Mouse (Mus musculus) urinary bladder, adult 2 months (tissue): Measurements from ENCODE around the gene Adamts12. TPM values are rescaled to one million over a fixed set of nuclear protein-coding genes. Genes with fewer than 3 reads are reported as not detected.

ENCODE experiments used
- DNase-seq: peaks from one replicate; pipeline ENCODE4 v3.0.0; 2022; ENCODE audit warnings: low spot score
- polyA plus RNA-seq: library from polyadenylated mRNA; depleted of rRNA; stranded (reverse); fragments of >200 nt; gene quantifications from 2 replicates; pipeline ENCODE4 v1.2.3, GENCODE M21; 2012

The Adamts12 gene
- polyA plus RNA-seq, 1 experiment, result 2.9 TPM

DNA sequence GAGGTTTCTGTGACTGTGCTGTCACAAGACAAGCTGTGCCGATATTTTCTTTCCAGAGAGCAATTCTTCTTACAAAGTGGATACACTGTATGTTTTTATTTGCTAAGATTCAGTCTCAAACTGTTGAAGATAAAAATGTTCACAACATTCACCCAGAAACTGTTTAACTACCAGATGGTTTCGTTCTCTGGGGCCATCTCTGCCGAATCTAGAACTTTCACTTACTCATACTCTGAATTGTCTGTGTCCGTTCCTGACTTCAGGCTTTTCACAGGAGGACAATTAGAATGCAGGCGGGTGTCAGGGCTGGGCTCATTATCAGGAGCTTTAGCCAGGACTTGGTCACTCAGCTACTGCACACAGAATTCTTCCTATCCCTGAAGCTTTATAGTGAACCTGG, 227.7 kb downstream of the Adamts12 start:
- DNase-seq, result no peak

DNA sequence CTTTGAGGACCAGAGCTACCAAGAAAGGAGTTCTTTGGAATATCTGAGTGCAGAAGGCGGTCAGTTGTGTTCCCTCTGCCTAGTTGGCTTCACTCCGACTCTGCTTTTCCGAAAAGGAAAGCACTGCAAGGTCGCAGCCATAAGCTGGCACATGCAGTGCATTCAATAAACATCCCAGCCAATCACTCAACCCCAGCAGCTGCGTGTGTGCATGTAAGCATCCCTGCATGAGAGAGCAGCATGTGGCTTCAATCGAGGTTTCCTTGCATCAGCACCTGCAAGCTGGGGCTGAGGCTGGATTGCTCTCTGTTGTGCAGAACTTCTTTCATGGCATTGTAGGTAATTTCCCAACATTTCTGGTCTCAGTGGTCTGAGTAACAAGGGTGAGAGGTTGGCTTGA, 230.4 kb downstream of the Adamts12 start:
- no peak for DNase-seq

DNA sequence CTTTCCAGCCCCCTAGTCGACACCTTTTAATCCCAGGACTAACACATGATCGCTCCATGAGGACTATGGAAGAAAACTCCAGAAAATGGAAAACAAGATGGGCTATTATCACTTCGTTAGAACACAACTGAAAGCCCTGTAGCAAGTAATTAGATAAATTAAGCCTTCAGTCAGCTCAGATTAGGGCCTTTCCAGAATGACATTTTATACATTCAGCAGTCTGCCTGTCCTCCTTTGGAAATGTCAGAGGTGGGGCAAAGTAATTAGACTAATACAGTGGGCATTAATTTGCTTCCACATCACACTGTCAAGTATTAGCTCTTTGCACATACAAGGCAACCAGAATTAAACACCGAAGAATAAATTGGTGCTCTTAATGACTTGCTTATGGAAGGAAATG, 233.4 kb downstream of the Adamts12 start:
- DNase-seq, result no peak

DNA sequence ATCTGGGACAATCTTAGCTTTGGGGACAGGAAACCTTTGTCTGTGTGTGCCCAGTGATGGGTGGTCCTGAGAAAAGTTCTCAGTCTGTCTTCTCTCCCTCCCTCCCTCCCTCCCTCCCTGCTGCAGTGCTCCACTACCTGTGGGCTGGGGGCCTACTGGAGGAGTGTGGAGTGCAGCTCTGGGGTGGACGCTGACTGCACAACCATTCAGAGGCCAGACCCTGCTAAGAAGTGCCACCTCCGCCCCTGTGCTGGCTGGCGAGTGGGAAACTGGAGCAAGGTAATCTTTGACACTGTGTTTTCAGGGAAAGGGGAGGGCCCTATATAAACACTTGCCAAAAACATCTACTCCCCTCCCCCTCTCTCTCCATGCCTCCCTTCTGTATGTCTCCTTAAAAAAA, 252.5 kb downstream of the Adamts12 start:
- no peak for DNase-seq

DNA sequence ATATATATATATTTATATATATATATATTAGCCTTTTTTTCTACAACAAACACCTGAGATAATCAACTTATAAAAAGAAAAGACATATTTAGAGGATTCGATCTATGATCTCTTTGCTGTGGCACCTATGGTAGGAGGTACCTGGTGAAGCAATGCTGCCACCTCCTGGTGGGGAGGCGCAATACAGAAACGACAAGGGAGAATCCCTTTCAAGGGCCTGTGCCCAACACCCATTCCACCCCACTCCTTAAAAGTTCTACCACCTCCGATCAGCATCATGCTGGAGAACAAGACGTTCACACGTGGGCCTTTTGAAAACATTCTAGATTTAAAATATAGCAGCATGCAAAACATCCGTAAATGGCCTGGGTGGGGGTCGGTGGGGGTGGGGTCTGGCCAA, 255.9 kb downstream of the Adamts12 start:
- peak; percentile 31 for DNase-seq

DNA sequence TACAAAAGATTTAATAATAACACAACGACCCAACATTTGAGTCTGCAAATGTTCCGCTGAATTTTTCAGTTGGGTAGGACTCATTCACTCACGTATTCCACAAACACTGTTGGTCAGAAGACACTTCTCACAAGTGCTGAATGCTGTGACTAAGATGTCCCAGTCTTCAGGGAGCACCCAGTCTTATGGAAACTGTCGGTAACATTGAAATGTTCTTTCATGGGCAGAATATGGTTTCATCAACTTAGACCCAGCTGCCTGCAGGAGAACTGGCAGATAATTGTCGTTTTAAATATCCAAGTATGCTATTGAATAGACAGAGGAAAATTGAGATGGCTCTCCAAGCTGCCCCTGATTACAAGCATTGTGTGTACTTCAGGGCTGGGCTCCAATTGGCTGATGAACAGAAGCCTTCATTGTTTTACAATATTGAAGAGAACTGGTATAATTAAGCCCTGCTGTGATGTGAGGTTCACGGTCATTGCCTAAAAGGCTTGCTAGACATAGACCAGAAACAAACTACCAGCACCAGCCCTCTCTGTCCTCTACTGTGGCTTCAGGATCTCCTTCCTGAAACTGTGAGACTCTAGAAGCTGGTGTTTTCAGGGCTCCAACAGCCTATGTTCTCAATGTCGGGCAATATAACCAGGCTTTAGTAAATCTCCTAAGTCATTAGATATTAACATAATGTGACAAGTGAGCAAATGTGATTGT, 275.0 kb downstream of the Adamts12 start:
- no peak for DNase-seq

DNA sequence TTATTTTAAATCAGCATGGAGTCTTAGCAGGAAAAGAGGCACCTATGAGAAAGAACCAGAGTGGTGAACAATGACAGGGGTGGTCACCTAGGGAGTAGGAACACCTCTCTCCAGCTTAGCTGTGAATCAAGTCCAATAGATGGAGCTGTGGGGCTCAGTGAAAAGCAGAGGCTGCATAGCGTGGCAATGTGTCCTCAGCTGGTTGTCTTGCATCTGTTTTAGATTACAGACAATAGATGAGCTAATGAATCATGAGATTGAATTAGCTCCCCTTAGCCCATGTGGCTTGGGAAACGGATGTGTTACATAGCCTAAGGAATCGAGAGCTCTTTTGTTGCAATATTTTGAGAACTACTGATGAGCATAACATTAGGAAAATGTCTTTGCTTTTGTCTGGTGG, 291.3 kb downstream of the Adamts12 start:
- no peak for DNase-seq

DNA sequence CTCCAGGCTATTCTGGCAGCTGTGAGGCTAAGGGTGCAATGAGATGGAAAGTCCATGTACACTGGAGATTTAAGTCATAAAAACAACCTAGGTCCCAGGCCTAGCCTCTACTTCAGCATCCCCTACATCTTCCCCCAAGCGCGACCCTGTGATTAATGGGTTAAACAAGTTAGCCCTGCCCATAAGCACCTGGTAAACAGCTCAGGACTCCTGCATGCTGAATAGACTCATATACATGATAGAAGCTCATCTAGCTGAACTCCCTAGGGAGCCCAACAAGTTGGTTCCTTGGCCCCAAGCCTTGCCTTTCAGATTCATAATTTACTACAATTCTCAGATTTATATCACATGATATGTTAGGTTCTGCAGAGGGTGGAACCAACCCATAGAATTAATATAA, 292.9 kb downstream of the Adamts12 start:
- DNase-seq, result no peak

DNA sequence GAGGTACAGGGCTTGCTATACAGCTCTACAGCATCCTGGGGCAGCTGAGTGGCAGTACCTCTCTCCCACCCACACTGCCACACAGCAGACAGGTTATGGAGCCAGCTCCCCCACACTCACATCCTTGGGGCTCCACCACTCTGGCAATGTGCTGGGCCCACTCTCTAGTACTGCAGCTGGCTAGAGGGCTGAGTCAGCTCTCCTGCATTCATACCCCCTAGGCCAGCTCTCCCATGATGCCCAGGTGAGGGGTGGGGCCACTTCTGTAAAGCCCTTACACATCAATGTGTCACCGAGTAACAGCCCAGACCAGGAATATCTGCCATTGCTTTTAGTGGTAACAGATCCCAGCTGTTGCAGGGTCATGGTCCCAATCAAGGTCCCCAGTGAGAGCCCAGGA, 296.3 kb downstream of the Adamts12 start:
- no peak for DNase-seq

DNA sequence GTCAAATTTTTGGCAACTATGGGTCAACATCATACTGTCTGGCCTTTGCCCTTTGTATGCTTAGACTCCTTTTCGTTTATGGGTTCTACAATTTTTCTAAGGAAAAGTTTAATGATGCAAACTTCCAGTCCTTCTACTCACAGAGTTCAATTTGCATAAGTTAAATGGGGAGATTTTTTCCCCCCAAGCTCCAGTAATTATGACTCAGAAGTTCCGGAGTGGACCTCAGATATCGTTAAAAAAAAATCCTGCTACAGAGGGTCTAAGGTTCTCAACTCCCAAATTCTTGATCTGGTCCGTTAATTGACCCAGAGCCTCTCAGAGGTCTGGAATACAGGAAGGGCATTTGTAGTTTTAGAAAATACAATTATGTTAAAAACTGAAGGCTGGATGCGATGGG, 297.2 kb downstream of the Adamts12 start:
- DNase-seq, result no peak

DNA sequence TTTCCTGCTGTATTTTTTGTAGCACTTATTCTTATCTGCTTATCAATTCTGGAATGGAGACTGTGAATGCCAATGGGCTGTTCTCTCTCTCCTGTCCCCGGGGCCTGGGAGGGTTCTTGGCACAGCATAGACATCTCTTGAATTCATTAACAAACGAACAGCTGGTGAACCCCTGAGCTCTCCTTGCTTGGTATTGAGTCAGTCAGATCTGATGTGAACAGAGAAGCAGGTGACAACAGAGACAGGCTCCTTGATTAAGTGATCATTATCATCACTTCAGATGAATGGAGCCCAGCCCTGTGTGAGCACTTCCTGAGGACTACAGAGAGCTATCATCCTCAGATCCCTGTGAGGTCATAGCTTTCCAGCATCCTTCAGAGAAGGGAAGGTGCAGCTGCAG, 299.5 kb downstream of the Adamts12 start:
- no peak for DNase-seq

DNA sequence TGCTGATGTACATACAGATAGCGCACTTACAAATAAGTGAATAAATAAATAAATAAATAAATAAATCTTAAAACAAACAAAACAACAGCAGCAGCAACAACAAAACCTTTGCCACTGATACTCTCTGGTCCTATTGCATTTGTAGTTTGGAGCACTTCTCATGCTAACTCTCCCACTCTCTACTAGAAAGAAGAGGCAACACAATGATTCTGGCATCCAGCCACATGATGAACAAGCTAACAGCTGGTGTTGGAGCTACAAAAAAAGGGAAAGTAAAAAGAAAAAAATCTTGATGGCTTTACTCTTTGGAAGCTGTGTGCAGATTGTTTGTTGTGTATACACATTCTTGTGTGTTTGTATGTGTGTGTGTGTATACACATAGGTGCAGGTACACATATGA, 300.2 kb downstream of the Adamts12 start:
- no peak for DNase-seq

DNA sequence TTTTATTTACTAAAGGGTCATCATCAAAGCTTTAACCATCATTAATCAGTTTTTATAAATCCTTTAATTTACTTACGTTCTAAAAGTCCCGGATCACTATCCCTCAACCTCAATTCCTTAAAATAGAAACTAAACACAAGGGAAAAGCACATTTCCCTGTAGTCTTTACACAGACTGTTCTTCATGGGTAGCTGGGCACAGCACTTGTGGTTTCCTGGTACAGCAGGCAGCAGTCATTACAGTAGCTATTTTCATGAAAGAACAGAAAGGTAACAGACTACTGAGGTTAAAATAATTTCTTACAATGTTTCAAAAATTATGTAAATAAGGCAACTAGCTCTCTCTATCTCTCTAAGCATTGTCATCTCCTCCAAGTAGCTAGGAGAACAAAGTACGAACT, 305.0 kb downstream of the Adamts12 start:
- DNase-seq, result no peak

DNA sequence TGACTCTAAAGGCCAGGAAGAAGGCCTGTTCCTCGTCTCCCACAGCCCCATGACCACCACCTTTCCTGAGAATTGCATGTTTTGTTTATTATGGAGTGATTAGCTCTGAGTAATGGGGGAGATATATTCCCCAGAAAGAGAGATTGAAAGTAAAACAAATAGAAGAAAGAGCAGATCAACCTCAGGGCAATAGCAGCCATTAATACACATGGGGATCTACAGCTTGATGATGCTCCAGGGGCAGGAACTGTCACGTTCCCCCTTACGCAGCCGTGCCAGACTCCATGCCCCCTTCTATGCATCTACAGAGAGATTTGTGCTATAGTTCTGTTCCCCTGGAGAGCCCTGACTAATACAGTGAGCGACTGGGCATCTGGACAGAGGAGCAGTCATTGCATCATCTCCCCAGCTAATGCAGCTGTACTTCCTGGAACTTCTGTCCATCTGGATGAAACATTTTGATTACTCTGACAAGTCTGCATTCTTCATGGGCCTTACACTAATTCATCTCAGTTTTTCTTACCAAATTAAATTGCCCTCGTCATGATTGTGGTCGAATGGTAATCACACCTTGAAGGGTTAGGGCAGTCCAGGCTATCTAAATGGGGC, 306.0 kb downstream of the Adamts12 start:
- DNase-seq, result no peak

DNA sequence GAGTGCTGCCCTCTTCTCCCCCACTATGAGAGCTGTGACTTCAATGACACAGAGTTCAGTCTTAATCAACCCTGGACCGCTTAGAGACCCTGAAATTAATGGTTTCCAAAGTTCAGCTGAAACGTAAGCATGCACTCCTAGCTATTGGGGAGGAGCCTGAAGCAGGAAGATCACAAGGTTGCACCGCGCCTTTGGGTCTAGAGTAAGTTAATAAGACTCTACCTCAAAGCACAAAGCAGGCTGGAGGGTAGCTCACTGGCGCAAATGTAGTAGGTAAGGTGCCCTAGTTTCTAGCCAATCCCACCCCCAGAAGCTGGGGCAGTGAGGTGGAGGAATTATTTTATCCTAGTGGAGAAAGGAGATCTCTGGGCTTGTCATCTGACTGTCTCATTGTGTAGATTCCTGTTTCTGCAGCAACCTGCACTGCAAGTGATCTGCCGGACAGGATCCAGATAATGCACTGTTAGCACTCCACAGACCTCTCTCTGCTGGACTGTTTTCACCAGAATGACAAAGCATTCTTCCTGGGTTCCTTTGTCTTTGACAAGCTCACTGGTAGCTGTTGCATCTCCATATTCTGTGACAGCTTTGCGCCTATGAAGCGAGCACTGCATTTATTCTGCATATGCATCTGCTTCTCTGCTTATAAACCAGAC, 315.0 kb downstream of the Adamts12 start:
- DNase-seq, result no peak

DNA sequence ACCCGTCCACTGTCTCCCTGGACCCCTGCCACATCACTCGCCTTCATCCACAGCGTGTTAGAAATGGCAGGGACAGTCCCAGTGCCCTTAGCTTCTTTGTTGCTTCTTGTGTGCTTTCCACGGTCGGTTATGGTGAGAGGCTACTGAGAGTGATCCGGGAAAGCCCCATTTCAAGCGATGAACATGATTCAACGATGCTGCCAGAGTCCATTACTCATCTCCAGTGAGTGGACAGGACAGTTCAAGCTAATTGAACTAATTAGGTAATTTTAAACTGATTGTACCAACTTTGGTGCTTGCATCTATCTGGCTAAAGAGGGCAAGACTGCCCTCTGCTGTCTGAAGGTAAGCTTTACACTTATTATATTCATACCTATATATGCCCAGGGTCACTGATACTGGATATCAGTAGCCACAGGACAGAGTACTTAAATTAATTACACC, 315.5 kb downstream of the Adamts12 start:
- no peak for DNase-seq

DNA sequence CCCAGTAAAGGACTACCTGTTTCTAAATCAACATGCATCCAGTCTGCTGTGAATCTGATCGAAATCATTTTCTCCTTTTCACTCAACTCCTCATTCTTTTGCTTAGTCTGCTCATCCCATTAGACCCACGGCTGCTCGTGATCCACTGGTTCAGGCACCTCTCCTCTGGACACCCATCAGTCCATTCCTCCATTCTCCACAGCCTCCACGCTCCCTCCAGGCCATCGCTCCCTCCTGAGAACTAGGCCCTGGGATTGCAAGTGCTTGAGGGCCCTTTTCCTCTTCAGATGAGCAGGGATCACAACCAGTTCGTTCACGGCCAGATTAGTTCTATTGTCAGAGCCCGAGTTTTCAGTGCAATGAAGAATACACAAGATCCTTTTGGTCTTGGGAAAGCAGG, 316.0 kb downstream of the Adamts12 start:
- DNase-seq, result no peak

DNA sequence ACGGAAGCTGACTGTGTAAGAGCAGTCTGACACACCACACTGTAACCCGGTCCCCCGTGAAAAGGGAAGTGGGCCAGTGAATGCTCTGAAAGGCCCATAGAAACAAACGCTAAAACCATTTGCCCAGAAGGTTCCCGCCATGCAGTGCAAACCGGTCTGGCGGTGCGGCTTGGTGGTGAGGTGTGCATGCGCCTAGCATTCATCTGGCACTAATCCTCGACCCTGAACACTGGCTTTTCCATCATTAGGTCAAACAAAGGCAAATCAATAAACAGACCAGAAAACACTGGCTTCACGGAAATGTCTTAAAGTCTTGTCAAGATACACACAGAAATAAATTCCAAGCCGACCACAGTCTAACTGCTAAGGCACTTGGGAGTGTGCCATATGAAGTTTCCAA, 318.0 kb downstream of the Adamts12 start:
- no peak for DNase-seq

DNA sequence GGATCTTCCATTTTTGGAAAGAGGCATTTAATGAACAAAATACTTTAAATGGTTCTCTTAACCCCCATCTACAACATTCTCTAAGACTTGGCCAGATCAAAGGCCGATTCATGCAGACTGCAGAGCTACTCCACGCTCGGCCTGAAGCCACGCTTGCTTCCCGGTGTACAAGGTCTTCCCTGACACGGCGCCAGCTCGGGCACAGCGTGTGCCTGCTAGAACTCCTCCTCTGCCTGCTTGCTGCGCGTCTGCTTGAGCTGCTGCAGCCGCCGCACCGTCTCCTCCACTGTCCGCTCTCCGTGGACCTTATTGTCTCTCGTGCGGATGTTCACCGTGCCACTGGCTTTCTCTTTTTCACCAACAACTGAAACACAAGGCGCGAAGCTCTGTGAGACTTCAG, 319.2 kb downstream of the Adamts12 start:
- no peak for DNase-seq

DNA sequence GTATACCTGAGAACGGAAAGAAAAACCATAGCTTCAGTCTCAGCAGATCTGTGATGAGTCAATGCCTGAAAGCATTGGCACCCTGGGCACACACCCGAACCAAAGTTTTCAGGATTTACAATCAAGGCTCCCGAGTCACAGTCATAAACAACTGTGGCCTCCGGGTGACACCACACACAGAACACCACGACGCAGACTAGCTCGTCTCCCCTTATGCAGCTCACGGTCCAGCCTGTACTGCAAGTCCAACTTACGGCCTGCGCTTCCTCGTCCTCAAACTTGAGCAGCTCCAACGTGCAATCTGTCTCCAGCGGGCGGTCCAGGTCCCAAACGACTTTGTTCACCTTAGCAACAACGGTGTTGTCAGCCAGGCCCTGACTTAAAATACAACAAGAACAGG, 328.3 kb downstream of the Adamts12 start:
- DNase-seq, result no peak

DNA sequence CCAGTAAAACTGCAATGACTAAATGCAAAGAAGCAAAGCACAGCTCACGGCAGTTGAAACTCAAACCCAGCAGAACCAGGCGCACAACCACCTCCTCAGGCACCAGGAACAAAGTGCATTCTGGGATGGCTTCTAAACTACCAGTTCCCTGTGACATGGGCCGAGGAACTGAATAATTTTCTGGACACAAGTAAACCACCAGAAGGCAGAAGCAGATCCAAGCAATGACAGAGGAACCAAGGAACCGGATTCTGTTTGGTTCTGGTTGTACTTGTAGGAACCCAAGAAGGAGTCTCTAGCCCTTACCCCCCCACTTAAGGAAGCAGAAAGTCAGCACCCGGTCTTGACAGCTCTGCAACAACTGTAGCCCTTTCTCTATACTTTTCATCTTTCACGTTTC, 331.8 kb downstream of the Adamts12 start:
- DNase-seq, result no peak
